Mouse (Mus musculus): ENCODE data around the gene Cacna1d. TPM values are rescaled to one million over a fixed set of nuclear protein-coding genes. Genes with fewer than 3 reads are reported as not detected.

The Cacna1d gene
- total and polyA plus RNA-seq, 3 experiments: 0.04 to 0.30 (median 0.22) TPM

- Histone ChIP-seq H3K36me3 (replicated peaks) (no peaks in the 10 kb centered on the region), H3K27me3 (ENCODE audit: insufficient read depth, low read length) (no peaks in the 10 kb centered on the region), H3K4me3 (ENCODE audit: low read depth, low read length) (no peak overlapping the region), H3K4me1 (ENCODE audit: insufficient read depth, low read depth, low read length) (no peaks in the 10 kb centered on the region), H3K9me3 (replicated peaks) (no peaks in the 10 kb centered on the region)
- no peak for TF ChIP-seq TAL1 (conservative IDR thresholded peaks at IDR 0.05; ENCODE audit: low read depth, low read length)
- no peak for TF ChIP-seq CTCF (IDR thresholded peaks at IDR 0.05; ENCODE audit: low read depth, low read length)
- no peak for TF ChIP-seq POLR2AphosphoS5 (IDR thresholded peaks at IDR 0.05; ENCODE audit: insufficient replicate concordance, low read depth, low read length)
- no peak for TF ChIP-seq GATA2 (IDR thresholded peaks at IDR 0.05; ENCODE audit: borderline replicate concordance, low read depth, low read length)
- no peak for TF ChIP-seq GATA1 (IDR thresholded peaks at IDR 0.05; ENCODE audit: borderline replicate concordance, low read length)
- DNase-seq (ENCODE audit: low spot score): no peak
- ATAC-seq (ENCODE audit: extremely low read depth, insufficient number of reproducible peaks, low FRiP score, poor library complexity, severe bottlenecking): no peak
Measured at GRCm38 (mm10) chr14:30378306-30378705, 112.9 kb downstream of the Cacna1d start.

GRCm38 (mm10) chr14:30372878-30373277 is 118.4 kb downstream of the Cacna1d start:
- H3K4me1 ChIP-seq (ENCODE audit: insufficient read depth, low read depth, low read length): no peaks in the 10 kb centered on the region
- TF ChIP-seq CTCF (IDR thresholded peaks at IDR 0.05; ENCODE audit: low read depth, low read length) (no peak), POLR2AphosphoS5 (IDR thresholded peaks at IDR 0.05; ENCODE audit: insufficient replicate concordance, low read depth, low read length) (no peak), GATA2 (IDR thresholded peaks at IDR 0.05; ENCODE audit: borderline replicate concordance, low read depth, low read length) (no peak), TAL1 (conservative IDR thresholded peaks at IDR 0.05; ENCODE audit: low read depth, low read length) (no peak), GATA1 (IDR thresholded peaks at IDR 0.05; ENCODE audit: borderline replicate concordance, low read length) (no peak)
- DNase-seq (ENCODE audit: low spot score): no peak

DNA sequence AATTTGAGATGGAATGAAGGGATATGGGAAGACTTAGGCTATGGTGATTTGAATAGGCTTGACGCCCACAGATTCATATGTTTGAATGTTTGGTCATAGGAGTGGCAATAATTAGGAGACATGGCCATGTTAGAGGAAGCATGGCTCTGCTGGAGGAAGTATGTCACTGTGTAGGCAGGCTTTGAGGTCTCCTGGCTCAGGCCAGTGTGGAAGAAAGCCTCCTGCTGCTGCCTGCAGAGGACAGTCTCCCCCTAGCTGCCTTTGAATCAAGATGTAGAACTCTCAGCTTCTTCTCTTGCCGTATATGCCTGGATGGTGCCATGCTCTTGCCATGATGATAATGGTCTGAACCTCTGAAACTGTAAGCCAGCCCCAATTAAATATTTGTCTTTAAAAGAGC is 120.2 kb downstream of the Cacna1d start:
- Histone ChIP-seq H3K36me3 (replicated peaks) (no peaks in the 10 kb centered on the region), H3K4me1 (ENCODE audit: insufficient read depth, low read depth, low read length) (no peaks in the 10 kb centered on the region), H3K9me3 (replicated peaks) (no peaks in the 10 kb centered on the region), H3K27me3 (ENCODE audit: insufficient read depth, low read length) (no peaks in the 10 kb centered on the region), H3K4me3 (ENCODE audit: low read depth, low read length) (no peak overlapping the region)
- DNase-seq (ENCODE audit: low spot score): no peak
- TF ChIP-seq GATA1 (IDR thresholded peaks at IDR 0.05; ENCODE audit: borderline replicate concordance, low read length) (no peak), GATA2 (IDR thresholded peaks at IDR 0.05; ENCODE audit: borderline replicate concordance, low read depth, low read length) (no peak), CTCF (IDR thresholded peaks at IDR 0.05; ENCODE audit: low read depth, low read length) (no peak), TAL1 (conservative IDR thresholded peaks at IDR 0.05; ENCODE audit: low read depth, low read length) (no peak), POLR2AphosphoS5 (IDR thresholded peaks at IDR 0.05; ENCODE audit: insufficient replicate concordance, low read depth, low read length) (no peak)
- ATAC-seq (ENCODE audit: extremely low read depth, insufficient number of reproducible peaks, low FRiP score, poor library complexity, severe bottlenecking): no peak

More at GRCm38 (mm10) chr14:30372878-30373277, 118.4 kb downstream of the Cacna1d start:
- no peaks in the 10 kb centered on the region for H3K9me3 ChIP-seq (replicated peaks)
- no peaks in the 10 kb centered on the region for H3K27me3 ChIP-seq (ENCODE audit: insufficient read depth, low read length)
- no peak overlapping the region for H3K4me3 ChIP-seq (ENCODE audit: low read depth, low read length)
- ATAC-seq (ENCODE audit: extremely low read depth, insufficient number of reproducible peaks, low FRiP score, poor library complexity, severe bottlenecking): no peak
- no peaks in the 10 kb centered on the region for H3K36me3 ChIP-seq (replicated peaks)

GRCm38 (mm10) chr14:30367074-30367473 is 124.2 kb downstream of the Cacna1d start:
- H3K9me3 ChIP-seq (replicated peaks): no peaks in the 10 kb centered on the region
- H3K4me3 ChIP-seq (ENCODE audit: low read depth, low read length): no peak overlapping the region
- no peaks in the 10 kb centered on the region for H3K36me3 ChIP-seq (replicated peaks)
- no peaks in the 10 kb centered on the region for H3K4me1 ChIP-seq (ENCODE audit: insufficient read depth, low read depth, low read length)
- DNase-seq (ENCODE audit: low spot score) (no peak), ATAC-seq (ENCODE audit: extremely low read depth, insufficient number of reproducible peaks, low FRiP score, poor library complexity, severe bottlenecking) (no peak)
- no peaks in the 10 kb centered on the region for H3K27me3 ChIP-seq (ENCODE audit: insufficient read depth, low read length)
- TF ChIP-seq GATA2 (IDR thresholded peaks at IDR 0.05; ENCODE audit: borderline replicate concordance, low read depth, low read length): no peak

GRCm38 (mm10) chr14:30365866-30366265 is 125.4 kb downstream of the Cacna1d start:
- ATAC-seq (ENCODE audit: extremely low read depth, insufficient number of reproducible peaks, low FRiP score, poor library complexity, severe bottlenecking) (no peak), DNase-seq (ENCODE audit: low spot score) (no peak)
- H3K27me3 ChIP-seq (ENCODE audit: insufficient read depth, low read length): no peaks in the 10 kb centered on the region
- TF ChIP-seq CTCF (IDR thresholded peaks at IDR 0.05; ENCODE audit: low read depth, low read length) (no peak), TAL1 (conservative IDR thresholded peaks at IDR 0.05; ENCODE audit: low read depth, low read length) (no peak), POLR2AphosphoS5 (IDR thresholded peaks at IDR 0.05; ENCODE audit: insufficient replicate concordance, low read depth, low read length) (no peak), GATA2 (IDR thresholded peaks at IDR 0.05; ENCODE audit: borderline replicate concordance, low read depth, low read length) (no peak), GATA1 (IDR thresholded peaks at IDR 0.05; ENCODE audit: borderline replicate concordance, low read length) (no peak)
- H3K4me1 ChIP-seq (ENCODE audit: insufficient read depth, low read depth, low read length): no peaks in the 10 kb centered on the region
- H3K9me3 ChIP-seq (replicated peaks): no peaks in the 10 kb centered on the region
- no peaks in the 10 kb centered on the region for H3K36me3 ChIP-seq (replicated peaks)
- H3K4me3 ChIP-seq (ENCODE audit: low read depth, low read length): no peak overlapping the region

GRCm38 (mm10) chr14:30363487-30364167 is 127.6 kb downstream of the Cacna1d start:
- DNase-seq (ENCODE audit: low spot score) (no peak), ATAC-seq (ENCODE audit: extremely low read depth, insufficient number of reproducible peaks, low FRiP score, poor library complexity, severe bottlenecking) (no peak)
- no peak overlapping the region for H3K4me3 ChIP-seq (ENCODE audit: low read depth, low read length)
- H3K9me3 ChIP-seq (replicated peaks): no peaks in the 10 kb centered on the region
- no peaks in the 10 kb centered on the region for H3K36me3 ChIP-seq (replicated peaks)
- no peak for TF ChIP-seq GATA1 (IDR thresholded peaks at IDR 0.05; ENCODE audit: borderline replicate concordance, low read length)
- TF ChIP-seq CTCF (IDR thresholded peaks at IDR 0.05; ENCODE audit: low read depth, low read length): no peak
- no peak for TF ChIP-seq TAL1 (conservative IDR thresholded peaks at IDR 0.05; ENCODE audit: low read depth, low read length)
- no peak for TF ChIP-seq GATA2 (IDR thresholded peaks at IDR 0.05; ENCODE audit: borderline replicate concordance, low read depth, low read length)
- TF ChIP-seq POLR2AphosphoS5 (IDR thresholded peaks at IDR 0.05; ENCODE audit: insufficient replicate concordance, low read depth, low read length): no peak
- H3K27me3 ChIP-seq (ENCODE audit: insufficient read depth, low read length): no peaks in the 10 kb centered on the region
- no peaks in the 10 kb centered on the region for H3K4me1 ChIP-seq (ENCODE audit: insufficient read depth, low read depth, low read length)

Measured in G1E (cell line).